Mouse (Mus musculus): ENCODE data around the gene AC140267.1. TPM values are rescaled to one million over a fixed set of nuclear protein-coding genes. Genes with fewer than 3 reads are reported as not detected.

The AC140267.1 gene
- polyA plus RNA-seq, 1 experiment: not detected

- Histone ChIP-seq H3K4me1 (ENCODE audit: control insufficient read depth, insufficient read depth, low read length) (peaks cover 7% of the 10 kb centered on the region), H3K27ac (ENCODE audit: insufficient read depth, low read depth, low read length) (no peak overlapping the region), H3K4me3 (ENCODE audit: insufficient read depth, low read depth, low read length) (no peak overlapping the region)
- TF ChIP-seq CTCF (IDR thresholded peaks at IDR 0.05; ENCODE audit: insufficient read depth, low read depth, low read length) (no peak), POLR2A (IDR thresholded peaks at IDR 0.05; ENCODE audit: insufficient read depth, low read depth, low read length) (no peak)
- WGBS: 14% methylated on average over 4 of the region's 4 CpGs
Observed at GRCm38 (mm10) chr15:80257602-80258239, 22.1 kb downstream of the AC140267.1 start.

GRCm38 (mm10) chr15:80258240-80259170 is 22.9 kb downstream of the AC140267.1 start:
- WGBS: 49% methylated on average over 11 of the region's 11 CpGs
- H3K27ac ChIP-seq (ENCODE audit: insufficient read depth, low read depth, low read length): no peak overlapping the region
- H3K4me3 ChIP-seq (ENCODE audit: insufficient read depth, low read depth, low read length): no peak overlapping the region
- TF ChIP-seq CTCF (IDR thresholded peaks at IDR 0.05; ENCODE audit: insufficient read depth, low read depth, low read length) (no peak), POLR2A (IDR thresholded peaks at IDR 0.05; ENCODE audit: insufficient read depth, low read depth, low read length) (no peak)
- peaks cover 13% of the 10 kb centered on the region for H3K4me1 ChIP-seq (ENCODE audit: control insufficient read depth, insufficient read depth, low read length)

GRCm38 (mm10) chr15:80259406-80260045 is 23.9 kb downstream of the AC140267.1 start:
- Histone ChIP-seq H3K4me1 (ENCODE audit: control insufficient read depth, insufficient read depth, low read length) (peaks cover 13% of the 10 kb centered on the region), H3K27ac (ENCODE audit: insufficient read depth, low read depth, low read length) (no peak overlapping the region), H3K4me3 (ENCODE audit: insufficient read depth, low read depth, low read length) (no peak overlapping the region)
- 65% methylated on average over 8 of the region's 8 CpGs for WGBS
- no peak for TF ChIP-seq POLR2A (IDR thresholded peaks at IDR 0.05; ENCODE audit: insufficient read depth, low read depth, low read length)
- TF ChIP-seq CTCF (IDR thresholded peaks at IDR 0.05; ENCODE audit: insufficient read depth, low read depth, low read length): no peak

- Histone ChIP-seq H3K4me1 (ENCODE audit: control insufficient read depth, insufficient read depth, low read length) (peaks cover 13% of the 10 kb centered on the region), H3K27ac (ENCODE audit: insufficient read depth, low read depth, low read length) (no peak overlapping the region), H3K4me3 (ENCODE audit: insufficient read depth, low read depth, low read length) (no peak overlapping the region)
- TF ChIP-seq POLR2A (IDR thresholded peaks at IDR 0.05; ENCODE audit: insufficient read depth, low read depth, low read length): no peak
- peak; percentile 83 for TF ChIP-seq CTCF (IDR thresholded peaks at IDR 0.05; ENCODE audit: insufficient read depth, low read depth, low read length)
- WGBS: 5% methylated on average over 3 of the region's 3 CpGs
Observed at GRCm38 (mm10) chr15:80260677-80261076, 25.0 kb downstream of the AC140267.1 start.

GRCm38 (mm10) chr15:80261100-80261499 is 25.5 kb downstream of the AC140267.1 start:
- WGBS: 81% methylated on average over 7 of the region's 7 CpGs
- Histone ChIP-seq H3K4me1 (ENCODE audit: control insufficient read depth, insufficient read depth, low read length) (peaks cover 13% of the 10 kb centered on the region), H3K4me3 (ENCODE audit: insufficient read depth, low read depth, low read length) (no peak overlapping the region), H3K27ac (ENCODE audit: insufficient read depth, low read depth, low read length) (no peak overlapping the region)
- no peak for TF ChIP-seq CTCF (IDR thresholded peaks at IDR 0.05; ENCODE audit: insufficient read depth, low read depth, low read length)

GRCm38 (mm10) chr15:80263610-80264575 is 28.3 kb downstream of the AC140267.1 start, which contains the start of gene Rps19bp1:
Rps19bp1 (minus strand) TSS chr15:80264315.
- H3K4me3 ChIP-seq (ENCODE audit: insufficient read depth, low read depth, low read length): peak within 1 kb of the TSS; percentile 91
- under 1% methylated on average over 66 of the region's 66 CpGs for WGBS
- H3K27ac ChIP-seq (ENCODE audit: insufficient read depth, low read depth, low read length): peak within 1 kb of the TSS; percentile 6; the same call in 1 of the 2 replicates
- H3K4me1 ChIP-seq (ENCODE audit: control insufficient read depth, insufficient read depth, low read length): peaks cover 8% of the 10 kb centered on the region
- TF ChIP-seq POLR2A (IDR thresholded peaks at IDR 0.05; ENCODE audit: insufficient read depth, low read depth, low read length) (peak; percentile 70), CTCF (IDR thresholded peaks at IDR 0.05; ENCODE audit: insufficient read depth, low read depth, low read length) (no peak)

- H3K4me3 ChIP-seq (ENCODE audit: insufficient read depth, low read depth, low read length): no peak overlapping the region
- TF ChIP-seq CTCF (IDR thresholded peaks at IDR 0.05; ENCODE audit: insufficient read depth, low read depth, low read length) (0 out of 2 replicates have a peak, but pooled peaks have one; percentile 7), POLR2A (IDR thresholded peaks at IDR 0.05; ENCODE audit: insufficient read depth, low read depth, low read length) (no peak)
- 0% methylated on average over 2 of the region's 2 CpGs for WGBS
- H3K27ac ChIP-seq (ENCODE audit: insufficient read depth, low read depth, low read length): no peak overlapping the region
- peaks cover 8% of the 10 kb centered on the region for H3K4me1 ChIP-seq (ENCODE audit: control insufficient read depth, insufficient read depth, low read length)
Observed at GRCm38 (mm10) chr15:80266281-80266680, 30.6 kb downstream of the AC140267.1 start.

GRCm38 (mm10) chr15:80271858-80272396 is 36.3 kb downstream of the AC140267.1 start:
- Histone ChIP-seq H3K4me3 (ENCODE audit: insufficient read depth, low read depth, low read length) (no peak overlapping the region), H3K4me1 (ENCODE audit: control insufficient read depth, insufficient read depth, low read length) (peaks cover 7% of the 10 kb centered on the region), H3K27ac (ENCODE audit: insufficient read depth, low read depth, low read length) (no peak overlapping the region)
- WGBS: 55% methylated on average over 3 of the region's 3 CpGs
- TF ChIP-seq CTCF (IDR thresholded peaks at IDR 0.05; ENCODE audit: insufficient read depth, low read depth, low read length): no peak
- no peak for TF ChIP-seq POLR2A (IDR thresholded peaks at IDR 0.05; ENCODE audit: insufficient read depth, low read depth, low read length)
